Mouse (Mus musculus): Measurements from ENCODE around the gene Mpc1. TPM values are rescaled to one million over a fixed set of nuclear protein-coding genes. Genes with fewer than 3 reads are reported as not detected.

Mpc1 gene
- 10 to 100 TPM; 47.3 to 53.0 TPM for total RNA-seq (2023)

GRCm38 (mm10) chr17:8282821-8283525 is at the start of gene Mpc1:
Gene Mpc1 (plus strand): TSS chr17:8282904.

GRCm38 (mm10) chr17:8235743-8236142 is 47.0 kb upstream of the Mpc1 start, which contains the start of gene Ccr6:
Gene Ccr6 (plus strand): TSS chr17:8236043.

DNA sequence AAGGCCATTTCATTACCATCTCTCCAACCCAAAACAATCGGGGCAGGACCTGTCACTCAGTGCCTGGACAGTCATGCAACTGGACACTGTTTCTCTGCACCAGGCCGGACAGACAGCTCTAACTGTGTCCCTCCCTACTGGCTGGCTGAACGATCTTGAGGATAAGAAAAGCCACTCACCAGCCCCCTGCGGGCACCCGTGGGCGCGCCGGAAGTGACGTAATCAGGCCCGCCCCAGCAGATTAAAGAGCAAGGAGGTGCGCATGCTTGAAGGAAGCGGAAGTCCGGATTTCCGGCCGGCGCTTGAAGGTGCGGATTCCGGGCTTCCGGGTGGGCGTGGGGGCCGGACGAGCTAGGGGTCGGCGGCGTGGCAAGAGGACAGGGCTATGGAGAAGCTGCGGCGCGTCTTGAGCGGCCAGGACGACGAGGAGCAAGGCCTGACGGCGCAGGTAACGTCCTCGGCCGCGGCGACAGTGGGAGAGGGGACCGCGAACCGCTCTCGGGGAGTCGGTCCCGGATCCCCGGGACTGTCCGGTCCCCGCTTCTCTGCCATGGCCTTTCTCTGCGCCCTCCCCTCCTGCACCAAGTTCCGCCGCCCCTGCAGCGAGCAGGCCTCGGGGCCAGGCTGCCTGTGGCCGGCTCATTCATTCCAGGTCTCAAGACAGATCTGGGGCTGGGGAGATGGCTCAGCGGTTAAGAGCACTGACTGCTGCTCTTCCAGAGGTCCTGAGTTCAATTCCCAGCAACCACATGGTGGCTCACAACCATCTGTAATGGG is 28.3 kb downstream of the Mpc1 start, which contains the start of gene Sft2d1:
TSS of gene Sft2d1 (plus strand) at position 265 of the 777 bp plus-strand sequence.

DNA sequence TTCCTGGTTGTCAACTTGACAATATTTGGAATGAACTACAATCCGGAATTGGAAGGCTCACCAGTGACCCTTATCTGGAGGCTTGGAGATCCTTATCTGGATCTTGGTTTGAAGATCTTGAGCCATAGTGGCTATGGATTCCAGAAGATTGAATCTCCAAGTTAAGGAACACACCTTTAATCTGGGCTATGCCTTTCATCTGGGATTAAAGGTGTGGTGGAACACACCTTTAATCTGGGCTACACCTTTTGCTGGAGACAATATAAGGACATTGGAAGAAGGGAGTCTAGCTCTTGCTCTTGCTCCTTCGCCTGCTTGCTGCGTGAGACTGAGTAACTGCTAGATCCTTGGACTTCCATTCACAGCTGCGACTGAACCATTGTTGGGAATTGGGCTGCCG is 54.5 kb downstream of the Mpc1 start, which contains the start of gene Prr18:
TSS of gene Prr18 (plus strand) at position 301 of the 400 bp plus-strand sequence.

Other genes with a start within 250 kb of the Mpc1 start
- under 1 TPM; 0.55 to 0.79 TPM for gene Gm49673, start 135.1 kb upstream of the Mpc1 start, total RNA-seq (2023)
- gene Rnaset2a, start 134.8 kb upstream of the Mpc1 start, total RNA-seq (2023): 10 to 100 TPM; 42.4 to 51.3 TPM
- gene Fgfr1op, start 117.4 kb upstream of the Mpc1 start, total RNA-seq (2023): 10 to 100 TPM; 15.2 to 25.5 TPM
- 1 to 10 TPM; 1.6 to 3.1 TPM for gene Ccr6, start 46.9 kb upstream of the Mpc1 start, total RNA-seq (2023)
- 100 to 1,000 TPM; 129 to 147 TPM for gene Sft2d1, start 28.2 kb downstream of the Mpc1 start, total RNA-seq (2023)
- under 1 TPM; 0.81 to 0.88 TPM for gene Prr18, start 54.6 kb downstream of the Mpc1 start, total RNA-seq (2023)
- gene T2, start 73.1 kb downstream of the Mpc1 start, total RNA-seq (2023): not detected
- not detected for gene T, start 151.5 kb downstream of the Mpc1 start, total RNA-seq (2023)
- under 1 TPM; 0.26 to 0.39 TPM for gene Pde10a, start 242.5 kb downstream of the Mpc1 start, total RNA-seq (2023)

All from monocyte, adult 59 days (primary cell).